Mouse (Mus musculus) neural tube, embryonic 13.5 days (tissue): ENCODE measurements around the gene H1foo. TPM values are rescaled to one million over a fixed set of nuclear protein-coding genes. Genes with fewer than 3 reads are reported as not detected.

Source experiments
- ATAC-seq: fragments of 200-750 bp; cut with Nextera tagmentation; 2 replicates; pipeline ENCODE4 v1.8.0; 2017; ENCODE audit warnings: low read depth, mild to moderate bottlenecking, moderate TSS enrichment, moderate library complexity
- H3K27ac ChIP-seq: fragments of 300-500 bp; sonication (generic); replicated peaks from 2 replicates; pipeline ENCODE4 v1.5.1; 2015; ENCODE audit warnings: moderate library complexity, mild to moderate bottlenecking, inconsistent platforms
- H3K27me3 ChIP-seq: fragments of 300-500 bp; sonication (generic); 2 replicates; pipeline ENCODE4 v1.6.1; 2015; ENCODE audit warnings: mild to moderate bottlenecking, inconsistent platforms
- H3K36me3 ChIP-seq: fragments of 300-500 bp; sonication (generic); 2 replicates; pipeline ENCODE4 v1.6.1; 2015; ENCODE audit warnings: mild to moderate bottlenecking, inconsistent platforms
- H3K4me1 ChIP-seq: fragments of 300-500 bp; sonication (generic); replicated peaks from 2 replicates; pipeline ENCODE4 v1.6.1; 2015; ENCODE audit warnings: inconsistent platforms
- H3K4me2 ChIP-seq: fragments of 300-500 bp; sonication (generic); 2 replicates; pipeline ENCODE4 v1.6.1; 2015; ENCODE audit warnings: inconsistent platforms, mild to moderate bottlenecking, moderate library complexity
- H3K4me3 ChIP-seq: fragments of 300-500 bp; sonication (generic); 2 replicates; pipeline ENCODE4 v1.5.1; 2015; ENCODE audit warnings: mild to moderate bottlenecking, inconsistent platforms
- H3K9ac ChIP-seq: fragments of 300-500 bp; sonication (generic); 2 replicates; pipeline ENCODE4 v1.6.1; 2015; ENCODE audit warnings: moderate library complexity, mild to moderate bottlenecking, inconsistent platforms
- H3K9me3 ChIP-seq: fragments of 300-500 bp; sonication (generic); 2 replicates; pipeline ENCODE4 v1.6.1; 2016; ENCODE audit warnings: inconsistent platforms
- WGBS: fragments of 180-500 bp; shearing (Covaris S2); methylation state at CpG from one replicate; pipeline ENCODE4 v1.1.7; 2015; 5-methylcytosine and 5-hydroxymethylcytosine counted together
- polyA plus RNA-seq: library from polyadenylated mRNA; unstranded; fragments of >200 nt; fragmentation: Nextera tagmentation; extraction: Ambion mirVana; gene quantifications from 2 replicates; pipeline ENCODE4 v1.2.1, GENCODE M21; 2015

The H1foo gene
- polyA plus RNA-seq, 1 experiment from 2014 or later, result not detected

DNA sequence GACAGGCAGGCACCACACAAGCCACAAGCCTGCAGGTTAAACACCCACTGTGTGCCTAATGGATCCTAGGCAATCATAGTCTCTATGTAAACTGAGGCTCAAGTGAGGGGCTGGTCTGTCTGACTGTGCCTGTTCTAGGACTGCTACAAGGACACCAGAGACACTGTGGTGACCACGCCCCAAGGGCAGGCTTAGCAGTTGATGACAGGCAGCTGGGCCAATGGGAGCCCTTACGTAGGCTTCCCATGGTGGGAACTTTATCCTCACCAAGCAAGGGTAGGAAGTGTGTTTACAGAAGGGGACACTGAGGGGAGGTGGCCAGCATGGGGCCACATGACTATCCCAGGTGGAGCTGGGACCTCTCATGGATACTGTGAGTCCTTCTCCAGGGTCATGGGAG, 54.5 kb downstream of the H1foo start:
- Histone ChIP-seq H3K4me2 (no peak overlapping the region), H3K27ac (no peak overlapping the region), H3K4me3 (no peak overlapping the region), H3K9ac (no peak overlapping the region), H3K4me1 (peaks cover 43% of the 10 kb centered on the region), H3K36me3 (no peaks in the 10 kb centered on the region), H3K9me3 (no peaks in the 10 kb centered on the region), H3K27me3 (peaks cover 19% of the 10 kb centered on the region)
- ATAC-seq, result no peak
- 91% methylated on average over 2 of the region's 2 CpGs for WGBS

Other genes starting within 250 kb of the H1foo start
- gene Tmem40, start 182.5 kb upstream of the H1foo start, polyA plus RNA-seq, result 1.6 and 2.5 TPM in 2 replicates
- 13.2 and 15.8 TPM in 2 replicates for gene Cand2, start 170.4 kb upstream of the H1foo start, polyA plus RNA-seq
- gene Rpl32, start 136.2 kb upstream of the H1foo start, polyA plus RNA-seq, result 1,247 and 1,390 TPM in 2 replicates
- gene Efcab12, start 106.5 kb upstream of the H1foo start, polyA plus RNA-seq, result 2.7 and 2.8 TPM in 2 replicates
- gene Mbd4, start 91.6 kb upstream of the H1foo start, polyA plus RNA-seq, result 12.6 and 12.9 TPM in 2 replicates
- gene Ift122, start 91.5 kb upstream of the H1foo start, polyA plus RNA-seq, result 26.3 and 27.8 TPM in 2 replicates
- 2.2 and 4.1 TPM in 2 replicates for gene Rho, start 13.2 kb upstream of the H1foo start, polyA plus RNA-seq
- 13.5 and 17.8 TPM in 2 replicates for gene Plxnd1, start 50.1 kb downstream of the H1foo start, polyA plus RNA-seq
- 32.1 and 32.4 TPM in 2 replicates for gene Tmcc1, start 248.5 kb downstream of the H1foo start, polyA plus RNA-seq